Mouse (Mus musculus): ENCODE results near the gene Incenp.

DNA sequence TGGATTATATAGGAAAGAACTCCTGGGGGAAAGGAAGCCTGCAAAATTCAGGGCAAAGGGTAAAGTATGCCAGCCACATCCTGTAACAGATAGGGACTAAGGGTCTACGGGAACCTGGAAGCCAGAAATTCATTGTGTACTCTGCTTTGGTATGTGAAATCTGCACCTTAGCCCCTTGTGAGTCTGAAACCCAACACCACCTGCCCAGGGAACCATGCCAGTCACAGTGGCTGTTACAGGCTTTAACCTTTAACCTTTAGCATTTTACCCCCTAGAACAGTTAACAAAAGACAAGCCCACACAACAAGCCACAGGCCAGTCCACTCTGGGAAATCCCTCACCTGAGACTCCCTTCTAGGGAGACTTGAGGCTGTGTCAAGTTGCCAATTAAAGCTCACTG lies 42.5 kb upstream of the Incenp start:
- TF ChIP-seq CTCF (IDR thresholded peaks at IDR 0.05; ENCODE audit: control insufficient read depth, insufficient read depth, insufficient replicate concordance, low read depth, low read length) (no peak), POLR2A (IDR thresholded peaks at IDR 0.05; ENCODE audit: control insufficient read depth, low read depth, low read length) (no peak)
